Mouse (Mus musculus): ENCODE data around the gene Pgam1.

DNA sequence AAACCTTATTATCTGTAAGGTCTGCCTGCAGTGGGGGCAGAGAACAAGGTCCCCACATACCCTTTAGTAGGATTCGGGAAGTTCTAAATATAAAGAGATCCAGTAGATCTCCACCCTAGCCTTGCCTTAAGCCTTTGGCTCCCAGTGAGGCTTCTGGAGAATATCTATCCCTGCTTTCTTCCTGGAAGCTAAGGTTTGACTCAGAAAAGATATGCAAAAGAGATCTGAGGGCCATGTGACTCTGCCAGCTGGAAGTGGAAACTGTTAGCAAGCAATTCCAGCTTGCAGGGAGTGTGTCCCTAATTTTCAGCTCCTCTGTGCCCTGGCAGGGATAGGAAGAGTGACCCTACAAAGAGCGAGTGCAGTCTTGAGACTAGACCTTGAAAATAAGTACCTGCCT is 39.4 kb upstream of the Pgam1 start:
- TF ChIP-seq CTCF (IDR thresholded peaks at IDR 0.05; ENCODE audit: borderline replicate concordance, insufficient read depth, low read length) (no peak), POLR2A (IDR thresholded peaks at IDR 0.05; ENCODE audit: low read depth, low read length) (no peak)
